Mouse (Mus musculus): ENCODE results near the gene H2-DMb2.

DNA sequence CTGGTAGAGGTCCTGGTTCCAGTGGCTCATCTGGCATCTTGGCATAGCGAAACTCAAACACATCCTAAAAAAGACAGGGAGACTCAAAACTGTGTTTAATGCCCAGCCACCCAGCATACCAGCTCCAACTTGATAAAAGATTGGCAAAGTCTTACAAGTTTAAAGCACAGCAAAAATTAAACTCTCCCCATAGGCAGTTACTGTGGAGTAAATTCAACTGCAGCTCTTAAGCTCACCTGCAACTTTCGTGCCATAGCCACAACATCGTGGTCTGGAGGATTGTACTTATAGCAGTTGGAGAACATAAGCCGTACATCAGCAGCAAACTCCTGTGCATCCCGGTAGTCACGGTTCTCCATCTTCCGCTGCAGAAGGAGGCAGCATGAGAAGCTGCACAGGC lies 29.0 kb upstream of the H2-DMb2 start:
- TF ChIP-seq EP300 (IDR thresholded peaks at IDR 0.05; ENCODE audit: low read depth) (no peak), CTCF (IDR thresholded peaks at IDR 0.05; ENCODE audit: low read depth) (no peak)

Data from liver, postnatal 0 days (tissue).